Mouse (Mus musculus) bone marrow, adult 2 months (tissue): ENCODE measurements around the gene Tmem104. TPM values are rescaled to one million over a fixed set of nuclear protein-coding genes. Genes with fewer than 3 reads are reported as not detected.

ENCODE experiments used
- H3K27ac ChIP-seq: fragments of 200-500 bp; 2 replicates; pipeline ENCODE4 v1.5.1; 2012; ENCODE audit warnings: low read depth, mild to moderate bottlenecking, control low read depth, inconsistent platforms, low read length; ENCODE audit not compliant: control insufficient read depth, poor library complexity, insufficient read depth
- H3K4me1 ChIP-seq: fragments of 200-500 bp; 2 replicates; pipeline ENCODE4 v1.6.1; 2011; ENCODE audit warnings: low read length; ENCODE audit not compliant: control insufficient read depth, insufficient read depth
- H3K4me3 ChIP-seq: fragments of 200-500 bp; replicated peaks from 2 replicates; pipeline ENCODE3; 2011; ENCODE audit warnings: mild to moderate bottlenecking, low read depth, low read length, control low read depth; ENCODE audit not compliant: control insufficient read depth
- CTCF ChIP-seq: fragments of 200-500 bp; IDR thresholded peaks from 2 replicates; pipeline ENCODE4 v1.5.1; 2011; ENCODE audit warnings: low read length, control low read depth; ENCODE audit not compliant: control insufficient read depth, insufficient read depth
- POLR2A ChIP-seq: fragments of 200-500 bp; IDR thresholded peaks from 2 replicates; pipeline ENCODE4 v1.6.1; 2011; ENCODE audit warnings: low read depth, mild to moderate bottlenecking, control low read depth, low read length, borderline replicate concordance; ENCODE audit not compliant: control insufficient read depth
- WGBS: fragments of 180-500 bp; shearing (Covaris S2); methylation state at CpG from one replicate; pipeline ENCODE4 v1.1.7; 2018; 5-methylcytosine and 5-hydroxymethylcytosine counted together
- polyA plus RNA-seq: library from polyadenylated mRNA; stranded (reverse); fragments of >200 nt; gene quantifications from 2 replicates; pipeline ENCODE4 v1.2.4, GENCODE M21; 2011; ENCODE audit warnings: low replicate concordance; ENCODE audit not compliant: missing spikeins, insufficient read depth, insufficient read length

The Tmem104 gene
- polyA plus RNA-seq, 1 experiment, result 5.8 TPM

- Histone ChIP-seq H3K4me1 (peaks cover 8% of the 10 kb centered on the region), H3K4me3 (no peak overlapping the region), H3K27ac (peak overlapping the region; percentile 30; the same call in 1 of the 2 replicates)
- TF ChIP-seq POLR2A (no peak), CTCF (no peak)
- 55% methylated on average over 14 of the region's 14 CpGs for WGBS
Observed at GRCm38 (mm10) chr11:115226811-115227491, 39.7 kb downstream of the Tmem104 start.

GRCm38 (mm10) chr11:115227640-115228039 is 40.4 kb downstream of the Tmem104 start:
- Histone ChIP-seq H3K4me1 (peaks cover 8% of the 10 kb centered on the region), H3K27ac (no peak overlapping the region)

GRCm38 (mm10) chr11:115228430-115228829 is 41.1 kb downstream of the Tmem104 start:
- peaks cover 6% of the 10 kb centered on the region for H3K4me1 ChIP-seq
- H3K27ac ChIP-seq, result no peak overlapping the region
- 63% methylated on average over 7 of the region's 7 CpGs for WGBS
- no peak overlapping the region for H3K4me3 ChIP-seq
- TF ChIP-seq POLR2A (no peak), CTCF (no peak)

More at GRCm38 (mm10) chr11:115227640-115228039, 40.4 kb downstream of the Tmem104 start:
- TF ChIP-seq CTCF, result no peak
- no peak for TF ChIP-seq POLR2A
- WGBS, result 82% methylated on average over 12 of the region's 12 CpGs
- H3K4me3 ChIP-seq, result no peak overlapping the region

- H3K4me1 ChIP-seq, result peaks cover 5% of the 10 kb centered on the region
- no peak for TF ChIP-seq POLR2A
- TF ChIP-seq CTCF, result no peak
- H3K27ac ChIP-seq, result no peak overlapping the region
- 75% methylated on average over 15 of the region's 15 CpGs for WGBS
- H3K4me3 ChIP-seq, result no peak overlapping the region
Observed at GRCm38 (mm10) chr11:115229021-115229930, 42.0 kb downstream of the Tmem104 start.

- H3K4me3 ChIP-seq, result no peak overlapping the region
- 22% methylated on average over 14 of the region's 14 CpGs for WGBS
- H3K27ac ChIP-seq, result peak overlapping the region; percentile 78
- TF ChIP-seq CTCF (no peak), POLR2A (no peak)
- H3K4me1 ChIP-seq, result peaks cover 5% of the 10 kb centered on the region
Observed at GRCm38 (mm10) chr11:115231168-115231915, 44.1 kb downstream of the Tmem104 start.

GRCm38 (mm10) chr11:115231924-115232323 is 44.6 kb downstream of the Tmem104 start:
- 48% methylated on average over 9 of the region's 9 CpGs for WGBS
- no peak for TF ChIP-seq CTCF
- TF ChIP-seq POLR2A, result no peak
- H3K27ac ChIP-seq, result peak overlapping the region; percentile 72
- H3K4me3 ChIP-seq, result no peak overlapping the region
- H3K4me1 ChIP-seq, result peaks cover 5% of the 10 kb centered on the region

GRCm38 (mm10) chr11:115232889-115233288 is 45.6 kb downstream of the Tmem104 start:
- 64% methylated on average over 5 of the region's 5 CpGs for WGBS
- Histone ChIP-seq H3K4me1 (peaks cover 5% of the 10 kb centered on the region), H3K4me3 (no peak overlapping the region), H3K27ac (peak overlapping the region; percentile 67)
- no peak for TF ChIP-seq POLR2A
- TF ChIP-seq CTCF, result no peak

- 85% methylated on average over 20 of the region's 20 CpGs for WGBS
- Histone ChIP-seq H3K4me3 (no peak overlapping the region), H3K4me1 (peaks cover 5% of the 10 kb centered on the region), H3K27ac (no peak overlapping the region)
- peak; percentile 30; the same call in 1 of the 2 replicates for TF ChIP-seq CTCF
- TF ChIP-seq POLR2A, result no peak
Observed at GRCm38 (mm10) chr11:115233526-115234290, 46.4 kb downstream of the Tmem104 start.
